Comparison of ENCODE assay signal across 10 mouse cellular contexts in the genomic region with DNA sequence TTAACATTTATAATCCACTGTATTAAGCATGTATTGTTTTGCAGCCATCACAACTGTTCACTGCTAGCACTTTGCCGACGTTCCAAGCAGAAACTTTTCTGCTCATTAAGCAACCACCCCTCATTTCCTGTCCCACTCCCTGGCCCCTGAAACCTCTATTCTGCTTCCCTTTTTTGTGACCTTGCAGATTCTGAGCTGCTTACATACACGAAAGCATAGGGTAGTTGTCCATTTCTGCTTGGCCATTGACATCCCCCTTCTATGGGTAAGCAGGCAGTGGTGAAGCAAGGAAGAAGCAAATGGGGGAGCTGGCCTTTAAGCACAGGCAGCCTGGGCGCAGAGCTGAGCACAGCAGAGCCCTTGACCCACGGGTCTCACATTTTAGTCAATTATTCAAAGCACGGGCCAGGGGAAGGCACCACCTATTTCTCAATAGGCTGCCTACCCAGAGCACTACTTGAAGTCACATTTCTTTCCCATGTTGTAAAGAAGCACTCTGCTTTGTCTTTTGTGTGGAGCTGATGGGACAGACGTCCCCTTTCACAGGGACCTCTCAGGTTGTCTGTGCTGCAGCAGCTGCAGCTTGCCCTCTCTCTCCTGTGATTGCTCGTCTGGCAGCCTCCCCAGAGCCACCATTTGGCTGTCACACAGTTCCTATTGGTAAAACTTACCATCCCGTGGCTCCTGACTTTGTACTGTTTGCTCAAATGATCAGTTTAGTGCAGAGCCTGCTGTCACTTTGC. TPM values are rescaled to one million over a fixed set of nuclear protein-coding genes. Genes with fewer than 3 reads are reported as not detected.
DNase-seq lines count a peak whose midpoint lies in the region; ATAC-seq lines count a peak whose summit lies in the region.
"Had no signal": no experiment of that assay in that cellular context is flagged by ENCODE, and none has a peak within 500 bp of the region (broad histone marks: within the 10 kb centered on the region; RNA-seq: fewer than 3 reads in every experiment).

No protein-coding gene starts in this region.

- no peaks in the 10 kb centered on the region for H3K36me3 ChIP-seq in heart, embryonic 11.5 days (ENCODE audit: control insufficient read depth, insufficient read depth, low read length)
- H3K36me3 ChIP-seq in hindbrain, embryonic 16.5 days (ENCODE audit: control insufficient read depth, insufficient read depth, low read length): no peaks in the 10 kb centered on the region
- H3K36me3 ChIP-seq in midbrain, embryonic 12.5 days: no peaks in the 10 kb centered on the region
- H3K36me3 ChIP-seq: embryonic facial prominence, embryonic 13.5 days had no signal

- ATAC-seq in heart, embryonic 11.5 days (replicated peaks; ENCODE audit: insufficient number of reproducible peaks, low FRiP score, low TSS enrichment): no peak
- peak; percentile 76 for ATAC-seq in hindbrain, embryonic 16.5 days
- ATAC-seq in midbrain, embryonic 12.5 days (ENCODE audit: low FRiP score, low read depth): peak; percentile 44; the same call in 1 of the 2 replicates

- no peak overlapping the region for H3K4me2 ChIP-seq in heart, embryonic 11.5 days
- no peak overlapping the region for H3K4me2 ChIP-seq in hindbrain, embryonic 16.5 days (ENCODE audit: low read length)
- H3K4me2 ChIP-seq in midbrain, embryonic 12.5 days (replicated peaks): no peak overlapping the region
- H3K4me2 ChIP-seq: embryonic facial prominence, embryonic 13.5 days had no signal

- H3K27ac ChIP-seq in heart, embryonic 11.5 days (ENCODE audit: low read depth, low read length): no peak overlapping the region
- H3K27ac ChIP-seq in hindbrain, embryonic 16.5 days (ENCODE audit: low read depth, low read length): no peak overlapping the region
- H3K27ac ChIP-seq in midbrain, embryonic 12.5 days (replicated peaks): no peak overlapping the region
- H3K27ac ChIP-seq: embryonic facial prominence, embryonic 13.5 days had no signal

- peak; percentile 90 for DNase-seq in heart, adult 11 months
- peak; percentile 50 for DNase-seq in Muller cell, postnatal 12 days (ENCODE audit: inconsistent ontology term)
- DNase-seq in cerebellum, adult 11-12 months: no peak
- no peak for DNase-seq in right cerebral cortex, adult 18-20 months
- DNase-seq in thymus, postnatal 25 days: no peak

- H3K9ac ChIP-seq in heart, embryonic 11.5 days (ENCODE audit: low read depth, low read length): no peak overlapping the region
- no peak overlapping the region for H3K9ac ChIP-seq in hindbrain, embryonic 16.5 days (ENCODE audit: low read depth, low read length)
- no peak overlapping the region for H3K9ac ChIP-seq in midbrain, embryonic 12.5 days (replicated peaks)
- H3K9ac ChIP-seq: embryonic facial prominence, embryonic 13.5 days had no signal

- no peaks in the 10 kb centered on the region for H3K27me3 ChIP-seq in heart, embryonic 11.5 days (ENCODE audit: control insufficient read depth, insufficient read depth, low read length)
- no peaks in the 10 kb centered on the region for H3K27me3 ChIP-seq in hindbrain, embryonic 16.5 days (replicated peaks; ENCODE audit: control insufficient read depth, insufficient read depth, low read length)
- H3K27me3 ChIP-seq in midbrain, embryonic 12.5 days: no peaks in the 10 kb centered on the region
- H3K27me3 ChIP-seq: embryonic facial prominence, embryonic 13.5 days had no signal

- WGBS in heart, embryonic 11.5 days (ENCODE audit: insufficient replicate concordance): 30% methylated on average over 9 of the region's 9 CpGs
- WGBS in hindbrain, embryonic 16.5 days: 32% methylated on average over 9 of the region's 9 CpGs
- WGBS in midbrain, embryonic 12.5 days: 39% methylated on average over 9 of the region's 9 CpGs

- H3K4me3 ChIP-seq in heart, embryonic 11.5 days (ENCODE audit: low read depth, low read length): no peak overlapping the region
- H3K4me3 ChIP-seq in hindbrain, embryonic 16.5 days (ENCODE audit: low read length): no peak overlapping the region
- H3K4me3 ChIP-seq in midbrain, embryonic 12.5 days: no peak overlapping the region
- H3K4me3 ChIP-seq: embryonic facial prominence, embryonic 13.5 days had no signal

- H3K4me1 ChIP-seq in heart, embryonic 11.5 days (ENCODE audit: control insufficient read depth, insufficient read depth, low read length): no peaks in the 10 kb centered on the region
- no peaks in the 10 kb centered on the region; the same call in 1 of the 2 replicates for H3K4me1 ChIP-seq in hindbrain, embryonic 16.5 days (ENCODE audit: control insufficient read depth, insufficient read depth, low read depth, low read length)
- H3K4me1 ChIP-seq in midbrain, embryonic 12.5 days: 0 out of 2 replicates have a peak, but pooled peaks cover 3% of the 10 kb centered on the region
- H3K4me1 ChIP-seq: embryonic facial prominence, embryonic 13.5 days had no signal

- no peaks in the 10 kb centered on the region for H3K9me3 ChIP-seq in heart, embryonic 11.5 days (replicated peaks; ENCODE audit: control insufficient read depth, low read length)
- H3K9me3 ChIP-seq in hindbrain, embryonic 16.5 days (ENCODE audit: control insufficient read depth, low read length): no peaks in the 10 kb centered on the region
- H3K9me3 ChIP-seq in midbrain, embryonic 12.5 days: no peaks in the 10 kb centered on the region
- H3K9me3 ChIP-seq: embryonic facial prominence, embryonic 13.5 days had no signal

RNA-seq across cellular contexts. Expression of gene Gm33543, which starts 25.1 kb away (rescaled TPM):
- polyA plus RNA-seq in heart, embryonic 11.5 days (2014; fragmentation: Nextera tagmentation; extraction: Ambion mirVana): not detected in 2 replicates
- polyA plus RNA-seq in hindbrain, embryonic 16.5 days (2015; fragmentation: Nextera tagmentation; extraction: Ambion mirVana): not detected in 2 replicates
- not detected in 2 replicates for polyA plus RNA-seq in midbrain, embryonic 12.5 days (2016; fragmentation: Nextera tagmentation; extraction: Ambion mirVana)
- polyA plus RNA-seq: embryonic facial prominence, embryonic 13.5 days; large intestine, adult 2 months had no signal

Comparison
In these comparisons a context has a peak if more than half of its experiments do, and no peak if none do; other contexts are left out.
1. DNase-seq: peak in heart, adult 11 months (single experiment) and Muller cell, postnatal 12 days (single experiment); none in cerebellum, adult 11-12 months (single experiment), right cerebral cortex, adult 18-20 months (single experiment) and thymus, postnatal 25 days (single experiment).